Mouse (Mus musculus): Measurements from ENCODE around the gene Flrt3. TPM values are rescaled to one million over a fixed set of nuclear protein-coding genes. Genes with fewer than 3 reads are reported as not detected.
A peak's percentile ranks its signal among the peaks of the same experiment; 100 is the strongest.

The Flrt3 gene
- 35.4 and 38.2 TPM in 2 replicates for polyA plus RNA-seq (2015; fragmentation: Nextera tagmentation; extraction: Ambion mirVana)

DNA sequence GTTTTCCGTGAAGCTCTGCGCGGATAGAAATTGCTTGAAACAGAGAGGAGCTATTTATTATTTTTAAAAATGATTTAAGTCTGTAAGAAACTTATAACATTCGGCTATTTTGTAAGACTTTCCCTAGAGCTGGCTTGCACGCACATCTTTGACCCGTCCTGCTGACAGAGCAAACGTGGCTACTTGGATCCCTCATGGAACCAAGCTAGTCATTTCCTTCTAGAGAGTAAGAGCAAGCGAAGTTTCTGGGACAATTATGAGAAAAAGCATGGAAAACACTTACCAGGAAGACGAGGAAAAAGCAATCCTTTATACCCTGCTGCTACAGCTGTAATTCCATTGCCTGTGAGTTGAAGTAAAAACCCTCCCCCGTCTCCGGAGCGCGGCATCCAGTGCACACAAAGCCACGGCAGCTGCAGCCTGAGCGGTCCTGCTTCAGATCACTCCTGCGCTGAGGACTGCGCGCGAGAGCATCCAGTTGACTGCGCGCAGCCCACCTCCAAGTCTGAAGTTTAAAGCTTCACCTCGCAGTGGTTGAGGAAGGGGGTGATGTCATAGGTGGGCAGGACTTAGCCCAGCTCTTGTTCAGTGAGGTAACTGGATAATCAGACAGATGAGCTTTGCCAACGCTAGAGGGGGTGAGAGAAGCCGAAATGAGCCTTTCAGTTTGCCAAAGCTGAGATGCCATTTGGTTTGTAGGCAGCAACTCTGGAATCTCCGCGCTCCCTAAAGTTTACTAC lies at the start of gene Flrt3:
Flrt3 (minus strand) TSS at position 507 of the 740 bp plus-strand sequence.
- H3K9me3 ChIP-seq = no peaks in the 10 kb centered on the region
- H3K4me3 ChIP-seq = peak within 1 kb of the TSS; percentile 58
- H3K27me3 ChIP-seq = peaks cover 6% of the 10 kb centered on the region; the same call in 1 of the 2 replicates
- peak within 1 kb of the TSS; percentile 77 for H3K9ac ChIP-seq
- 1% methylated on average over 26 of the region's 26 CpGs for WGBS
- ATAC-seq (ENCODE audit: low FRiP score) = peak; percentile 98
- peak within 1 kb of the TSS; percentile 61 for H3K4me2 ChIP-seq
- H3K27ac ChIP-seq = peak within 1 kb of the TSS; percentile 84
- H3K36me3 ChIP-seq = no peaks in the 10 kb centered on the region
- peaks cover 16% of the 10 kb centered on the region for H3K4me1 ChIP-seq (replicated peaks)

DNA sequence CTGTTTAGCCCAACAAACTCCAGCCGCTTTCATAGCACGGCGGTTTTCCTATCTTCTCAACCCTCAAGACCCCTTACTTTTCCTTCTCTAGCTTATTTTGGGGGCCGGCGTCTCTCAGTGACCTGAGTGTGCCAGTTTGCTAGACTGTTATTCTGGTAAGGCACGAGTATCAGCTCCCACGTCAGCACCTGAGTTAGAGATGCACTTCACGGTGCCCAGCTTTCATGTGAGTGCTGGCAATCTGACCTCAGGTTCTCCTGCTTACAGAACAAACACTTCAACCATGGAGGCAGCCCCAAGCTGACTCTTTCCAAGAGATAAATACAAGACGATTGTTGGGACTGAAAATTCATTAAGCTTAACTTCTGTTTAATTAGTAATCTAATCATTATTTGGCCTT lies 46.1 kb upstream of the Flrt3 start:
- no peak overlapping the region for H3K9ac ChIP-seq
- no peaks in the 10 kb centered on the region for H3K27me3 ChIP-seq
- H3K9me3 ChIP-seq = no peaks in the 10 kb centered on the region
- ATAC-seq (ENCODE audit: low FRiP score) = no peak
- 88% methylated on average over 9 of the region's 9 CpGs for WGBS
- no peaks in the 10 kb centered on the region for H3K4me1 ChIP-seq (replicated peaks)
- no peaks in the 10 kb centered on the region for H3K36me3 ChIP-seq
- no peak overlapping the region for H3K4me3 ChIP-seq
- H3K27ac ChIP-seq = no peak overlapping the region
- H3K4me2 ChIP-seq = no peak overlapping the region

DNA sequence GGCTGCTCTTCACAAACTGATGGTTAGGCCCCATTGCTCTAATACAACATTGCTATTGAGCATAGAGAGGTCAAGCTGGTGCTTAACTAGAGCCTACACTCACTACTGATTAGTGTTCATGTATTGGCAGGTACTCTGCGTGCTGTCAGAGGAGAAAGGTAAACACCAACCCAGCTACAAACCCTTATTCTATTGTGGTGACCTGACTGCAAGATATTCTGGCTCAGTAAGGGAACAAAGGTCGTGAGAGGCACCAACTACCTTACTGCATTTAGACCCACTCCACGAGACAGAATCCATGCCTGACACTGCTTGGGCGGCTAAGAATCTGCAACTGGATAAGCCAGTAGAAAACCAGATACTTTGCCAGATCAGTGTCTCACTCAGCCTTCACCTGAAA lies 44.6 kb upstream of the Flrt3 start:
- H3K4me2 ChIP-seq = no peak overlapping the region
- WGBS = 91% methylated on average over 4 of the region's 4 CpGs
- no peaks in the 10 kb centered on the region for H3K36me3 ChIP-seq
- H3K4me3 ChIP-seq = no peak overlapping the region
- no peaks in the 10 kb centered on the region for H3K4me1 ChIP-seq (replicated peaks)
- no peaks in the 10 kb centered on the region for H3K9me3 ChIP-seq
- no peak for ATAC-seq (ENCODE audit: low FRiP score)
- H3K27me3 ChIP-seq = no peaks in the 10 kb centered on the region
- no peak overlapping the region for H3K27ac ChIP-seq
- H3K9ac ChIP-seq = no peak overlapping the region

DNA sequence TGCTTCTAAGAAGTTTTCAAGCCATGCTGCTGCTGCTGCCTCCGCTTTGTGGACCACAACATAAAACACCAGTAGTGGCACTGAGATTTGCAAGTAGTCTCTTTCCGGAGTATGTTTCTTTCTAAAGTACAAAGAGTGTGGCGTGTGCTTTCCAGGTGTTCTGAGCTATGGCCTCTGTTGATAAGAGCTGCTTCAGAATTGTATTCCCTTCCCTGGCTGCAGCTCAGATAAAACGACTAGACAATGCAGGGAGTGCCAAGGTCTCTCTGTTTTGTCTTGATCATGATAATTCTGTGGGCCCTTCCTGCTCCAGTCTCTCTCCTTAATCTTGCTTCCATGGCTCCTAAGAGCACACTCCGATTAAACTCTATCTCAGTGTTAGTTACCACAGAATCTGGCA lies 36.3 kb upstream of the Flrt3 start:
- H3K9me3 ChIP-seq = no peaks in the 10 kb centered on the region
- no peaks in the 10 kb centered on the region for H3K27me3 ChIP-seq
- H3K4me2 ChIP-seq = no peak overlapping the region
- ATAC-seq (ENCODE audit: low FRiP score) = no peak
- peaks cover 11% of the 10 kb centered on the region for H3K4me1 ChIP-seq (replicated peaks)
- WGBS = 80% methylated on average over 5 of the region's 5 CpGs
- H3K36me3 ChIP-seq = no peaks in the 10 kb centered on the region
- H3K27ac ChIP-seq = no peak overlapping the region
- H3K9ac ChIP-seq = no peak overlapping the region
- H3K4me3 ChIP-seq = no peak overlapping the region

DNA sequence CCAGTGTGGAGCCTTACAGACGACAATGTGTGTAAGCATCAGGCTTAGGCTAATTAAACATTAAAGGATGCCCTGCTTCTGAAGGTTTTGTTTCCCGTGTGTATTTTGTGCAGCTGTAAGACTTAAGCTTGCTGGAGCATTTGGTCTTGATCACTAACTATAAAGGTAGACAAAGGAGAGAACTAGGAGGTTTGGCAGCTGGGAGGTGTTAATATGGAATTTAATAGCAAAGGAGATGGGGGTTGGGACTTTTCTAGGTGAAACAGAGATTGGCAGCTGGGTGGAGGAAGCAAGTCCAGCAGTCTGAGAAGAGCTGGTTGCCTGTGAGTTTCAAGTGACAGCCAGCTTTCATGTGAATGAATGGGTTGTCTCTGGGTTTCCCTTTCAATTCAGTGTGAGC lies 34.0 kb upstream of the Flrt3 start:
- Histone ChIP-seq H3K4me3 (no peak overlapping the region), H3K27ac (no peak overlapping the region), H3K9ac (0 out of 2 replicates have a peak overlapping the region, but pooled peaks have one; percentile 13), H3K27me3 (no peaks in the 10 kb centered on the region), H3K9me3 (no peaks in the 10 kb centered on the region), H3K36me3 (no peaks in the 10 kb centered on the region), H3K4me2 (no peak overlapping the region), H3K4me1 (replicated peaks) (peaks cover 11% of the 10 kb centered on the region)
- WGBS = 7% methylated on average over 2 of the region's 2 CpGs
- no peak for ATAC-seq (ENCODE audit: low FRiP score)

DNA sequence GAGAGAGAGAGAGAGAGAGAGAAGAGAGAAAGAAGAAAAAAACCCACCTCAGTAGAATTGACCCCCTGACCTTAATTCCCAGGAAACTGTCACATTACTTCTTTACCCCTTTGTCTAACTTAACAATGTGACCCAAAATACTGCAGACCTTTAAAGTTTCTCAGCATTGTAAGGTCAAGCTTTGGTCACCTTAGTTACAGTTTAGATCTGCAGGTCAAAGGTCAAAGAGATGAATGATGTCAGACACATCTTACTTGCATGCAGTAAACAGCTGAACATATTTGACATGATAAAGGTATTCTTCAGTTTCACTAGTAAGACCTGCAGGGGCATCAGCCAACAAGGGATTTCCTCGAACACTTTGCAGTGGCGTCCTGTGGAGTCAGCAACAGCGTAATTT lies 32.9 kb upstream of the Flrt3 start:
- no peak for ATAC-seq (ENCODE audit: low FRiP score)
- H3K36me3 ChIP-seq = no peaks in the 10 kb centered on the region
- 4% methylated on average over 3 of the region's 3 CpGs for WGBS
- H3K4me2 ChIP-seq = no peak overlapping the region
- no peaks in the 10 kb centered on the region for H3K27me3 ChIP-seq
- H3K27ac ChIP-seq = no peak overlapping the region
- no peak overlapping the region for H3K4me3 ChIP-seq
- H3K9me3 ChIP-seq = no peaks in the 10 kb centered on the region
- H3K9ac ChIP-seq = no peak overlapping the region
- H3K4me1 ChIP-seq (replicated peaks) = peaks cover 11% of the 10 kb centered on the region

DNA sequence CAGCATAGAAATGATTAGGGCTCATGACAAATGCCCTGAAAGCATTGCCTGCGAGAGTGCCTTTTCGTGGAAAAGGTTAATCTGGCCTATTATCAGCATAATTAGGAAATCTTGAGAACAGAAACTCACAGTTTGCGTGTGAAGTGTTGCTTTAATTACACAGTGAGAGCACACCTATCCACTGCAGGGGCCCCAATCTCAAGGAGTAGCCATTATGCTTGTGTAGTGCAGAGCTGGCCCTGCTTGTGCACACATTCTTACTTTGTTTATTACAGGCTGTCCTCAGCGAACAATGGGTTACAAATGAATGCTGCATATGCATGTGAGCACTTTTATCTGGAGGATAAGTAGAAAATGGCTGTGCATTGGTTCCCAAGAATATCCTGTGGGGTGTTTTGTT lies 32.1 kb upstream of the Flrt3 start:
- no peak for ATAC-seq (ENCODE audit: low FRiP score)
- 35% methylated on average over 4 of the region's 4 CpGs for WGBS

DNA sequence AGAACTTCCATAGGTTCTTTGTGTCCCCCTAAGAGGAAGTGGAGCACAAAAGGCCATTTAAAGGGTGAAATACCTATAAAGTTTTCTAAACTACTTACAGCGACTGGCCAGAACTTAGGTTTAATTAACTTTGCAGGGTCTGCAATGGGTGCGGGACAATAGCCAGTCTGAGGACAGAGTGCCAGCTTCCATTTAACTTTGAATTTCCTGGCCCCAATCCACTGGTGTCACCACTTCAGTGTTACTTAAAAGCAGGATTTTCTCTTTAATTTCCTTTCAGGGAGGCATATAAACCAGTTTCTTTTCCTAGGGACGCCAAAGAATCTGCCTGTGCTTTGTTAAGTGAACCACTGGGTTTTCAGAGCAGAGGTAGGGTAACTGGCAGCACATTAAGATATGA lies 27.3 kb upstream of the Flrt3 start:
- ATAC-seq (ENCODE audit: low FRiP score) = no peak
- H3K27ac ChIP-seq = no peak overlapping the region
- H3K9me3 ChIP-seq = no peaks in the 10 kb centered on the region
- H3K4me3 ChIP-seq = no peak overlapping the region
- no peaks in the 10 kb centered on the region for H3K27me3 ChIP-seq
- H3K36me3 ChIP-seq = no peaks in the 10 kb centered on the region
- 49% methylated on average over 3 of the region's 3 CpGs for WGBS
- H3K9ac ChIP-seq = no peak overlapping the region
- H3K4me1 ChIP-seq (replicated peaks) = peaks cover 6% of the 10 kb centered on the region; the same call in 1 of the 2 replicates
- H3K4me2 ChIP-seq = no peak overlapping the region

More for the DNA sequence above, 32.1 kb upstream of the Flrt3 start:
- no peak overlapping the region for H3K4me3 ChIP-seq
- no peaks in the 10 kb centered on the region for H3K36me3 ChIP-seq
- no peak overlapping the region for H3K4me2 ChIP-seq
- H3K9ac ChIP-seq = no peak overlapping the region
- no peak overlapping the region for H3K27ac ChIP-seq
- no peaks in the 10 kb centered on the region for H3K9me3 ChIP-seq
- H3K27me3 ChIP-seq = no peaks in the 10 kb centered on the region
- H3K4me1 ChIP-seq (replicated peaks) = peaks cover 14% of the 10 kb centered on the region

DNA sequence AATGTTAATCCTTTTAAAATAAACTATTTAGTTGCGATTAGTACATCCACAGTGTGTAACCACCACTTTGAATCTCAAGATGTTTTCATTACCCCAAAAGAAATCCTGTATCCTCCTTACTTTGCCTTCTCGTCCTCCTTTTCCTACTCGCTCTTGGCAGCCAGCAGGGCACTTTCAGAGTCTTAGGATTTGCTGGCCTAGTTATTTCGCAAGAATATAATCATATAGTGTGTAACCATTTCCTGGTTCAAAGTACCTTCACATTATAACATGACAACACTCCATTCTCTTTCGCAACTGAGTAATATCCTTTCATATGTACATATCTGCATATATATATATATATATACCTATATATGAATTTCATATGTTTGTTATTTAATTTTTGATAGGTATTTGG lies 22.6 kb upstream of the Flrt3 start:
- Histone ChIP-seq H3K4me3 (no peak overlapping the region), H3K27me3 (no peaks in the 10 kb centered on the region), H3K9ac (no peak overlapping the region), H3K27ac (no peak overlapping the region), H3K4me2 (no peak overlapping the region), H3K9me3 (no peaks in the 10 kb centered on the region), H3K4me1 (replicated peaks) (peaks cover 6% of the 10 kb centered on the region; the same call in 1 of the 2 replicates), H3K36me3 (no peaks in the 10 kb centered on the region)
- ATAC-seq (ENCODE audit: low FRiP score) = no peak
- 94% methylated on average over 5 of the region's 5 CpGs for WGBS

DNA sequence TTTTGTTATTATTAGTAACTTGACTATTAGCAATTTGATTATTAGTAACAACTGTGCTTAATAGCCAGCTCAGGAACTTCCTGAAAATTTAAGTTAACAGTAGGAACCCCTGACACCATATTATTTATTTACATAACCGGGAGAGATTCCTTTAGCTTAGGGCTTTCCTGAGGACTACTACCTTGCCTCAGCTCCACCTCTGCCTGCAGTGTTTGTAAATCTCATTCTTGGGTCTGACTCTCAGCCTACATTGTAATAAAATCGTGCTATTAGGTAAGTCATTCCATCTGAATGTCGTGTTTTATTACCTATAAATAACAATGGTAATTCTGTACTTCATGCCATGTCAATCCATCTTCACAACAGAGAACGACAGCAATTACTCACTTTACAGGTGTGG lies 21.2 kb upstream of the Flrt3 start:
- Histone ChIP-seq H3K27me3 (no peaks in the 10 kb centered on the region), H3K27ac (no peak overlapping the region), H3K9me3 (no peaks in the 10 kb centered on the region), H3K9ac (no peak overlapping the region), H3K4me2 (no peak overlapping the region), H3K4me3 (no peak overlapping the region), H3K36me3 (no peaks in the 10 kb centered on the region), H3K4me1 (replicated peaks) (no peaks in the 10 kb centered on the region)
- ATAC-seq (ENCODE audit: low FRiP score) = no peak
- 76% methylated on average over 4 of the region's 4 CpGs for WGBS

DNA sequence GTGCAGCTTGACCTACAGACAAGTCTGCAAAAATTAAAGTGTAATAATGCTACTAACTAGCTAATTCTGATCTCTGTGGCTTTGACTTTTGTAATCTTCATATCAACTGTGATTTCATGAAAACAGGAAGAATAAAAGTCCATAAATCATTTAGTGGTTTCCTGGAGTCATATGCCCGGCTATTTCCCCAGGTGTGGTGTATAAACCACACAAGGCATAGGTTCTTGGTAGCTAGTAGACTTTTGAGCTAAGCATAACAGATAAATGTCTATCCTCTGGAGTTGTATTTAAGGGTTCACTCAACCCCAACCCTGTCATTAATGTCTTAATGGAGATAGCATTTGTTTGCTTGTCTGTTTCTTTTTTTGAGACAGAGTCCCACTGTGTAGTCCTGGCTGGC lies 20.1 kb upstream of the Flrt3 start:
- 90% methylated on average over 1 of the region's 1 CpGs for WGBS
- no peaks in the 10 kb centered on the region for H3K27me3 ChIP-seq
- H3K27ac ChIP-seq = no peak overlapping the region
- H3K4me1 ChIP-seq (replicated peaks) = no peaks in the 10 kb centered on the region
- H3K4me3 ChIP-seq = no peak overlapping the region
- H3K4me2 ChIP-seq = no peak overlapping the region
- no peaks in the 10 kb centered on the region for H3K36me3 ChIP-seq
- no peak overlapping the region for H3K9ac ChIP-seq
- H3K9me3 ChIP-seq = no peaks in the 10 kb centered on the region
- no peak for ATAC-seq (ENCODE audit: low FRiP score)

DNA sequence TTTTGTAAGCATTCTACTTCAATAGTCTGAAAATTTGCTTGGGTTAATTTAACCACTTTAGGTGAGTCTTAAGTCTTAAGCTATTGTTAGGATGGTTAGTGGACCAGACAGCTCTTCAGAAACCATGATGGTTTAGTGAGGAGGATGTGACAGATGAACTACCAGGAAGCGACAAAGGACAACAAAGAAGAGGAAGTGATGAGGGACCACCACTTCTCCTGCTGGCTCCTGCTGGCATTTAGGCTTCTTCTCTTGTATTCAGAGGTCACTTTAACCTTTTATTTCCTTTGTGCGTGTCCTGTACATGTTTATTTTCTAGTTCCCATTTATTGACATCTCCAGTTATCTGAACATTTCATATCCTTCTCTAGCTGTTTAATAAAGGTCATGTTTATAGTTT lies 19.6 kb upstream of the Flrt3 start:
- Histone ChIP-seq H3K4me3 (no peak overlapping the region), H3K9ac (no peak overlapping the region), H3K36me3 (no peaks in the 10 kb centered on the region), H3K27me3 (no peaks in the 10 kb centered on the region), H3K27ac (no peak overlapping the region), H3K4me1 (replicated peaks) (no peaks in the 10 kb centered on the region), H3K4me2 (no peak overlapping the region), H3K9me3 (no peaks in the 10 kb centered on the region)
- WGBS = 85% methylated on average over 2 of the region's 2 CpGs
- ATAC-seq (ENCODE audit: low FRiP score) = no peak

DNA sequence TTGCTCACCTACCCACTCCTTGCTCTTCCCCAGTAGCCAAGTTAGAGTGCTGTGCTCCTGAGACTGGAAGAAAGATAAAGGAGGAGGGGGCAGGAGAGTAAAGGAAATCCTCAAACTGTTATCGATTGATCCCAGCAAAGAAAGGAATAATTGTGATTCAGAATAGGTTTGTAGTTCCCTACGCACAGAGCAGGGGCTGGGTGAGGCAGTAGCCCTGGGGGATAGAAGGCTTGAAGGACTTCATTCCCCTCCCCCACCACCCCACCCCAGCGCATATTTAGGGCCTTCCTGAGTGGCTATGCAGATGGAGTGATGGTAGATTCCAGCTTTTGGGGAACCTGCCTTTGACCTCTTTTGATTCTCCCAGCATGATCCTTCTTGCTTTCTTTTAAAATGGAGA lies 5.5 kb upstream of the Flrt3 start:
- Histone ChIP-seq H3K4me2 (no peak overlapping the region), H3K9me3 (no peaks in the 10 kb centered on the region), H3K36me3 (no peaks in the 10 kb centered on the region), H3K27ac (no peak overlapping the region), H3K4me1 (replicated peaks) (no peaks in the 10 kb centered on the region), H3K27me3 (peaks cover 6% of the 10 kb centered on the region; the same call in 1 of the 2 replicates), H3K4me3 (no peak overlapping the region), H3K9ac (no peak overlapping the region)
- no peak for ATAC-seq (ENCODE audit: low FRiP score)
- 12% methylated on average over 3 of the region's 3 CpGs for WGBS
